Mouse (Mus musculus) lung, postnatal 0 days (tissue): Measurements from ENCODE around the gene Impdh1. TPM values are rescaled to one million over a fixed set of nuclear protein-coding genes. Genes with fewer than 3 reads are reported as not detected.
A peak's percentile ranks its signal among the peaks of the same experiment; 100 is the strongest.

Experiments used
- ATAC-seq: fragments of 200-750 bp; cut with Nextera tagmentation; 2 replicates; pipeline ENCODE4 v1.8.0; 2017; ENCODE audit warnings: moderate library complexity
- DNase-seq: peaks from one replicate; pipeline ENCODE4 v3.0.0-alpha.2; 2016; ENCODE audit warnings: low spot score
- H3K27ac ChIP-seq: fragments of 300-500 bp; sonication (generic); 2 replicates; pipeline ENCODE4 v1.5.1; 2014; ENCODE audit warnings: antibody characterized with exemption, mild to moderate bottlenecking, low read length, mixed read lengths
- H3K27me3 ChIP-seq: fragments of 300-500 bp; sonication (generic); replicated peaks from 2 replicates; pipeline ENCODE4 v1.6.1; 2014; ENCODE audit warnings: low read length, mixed read lengths; ENCODE audit not compliant: insufficient read depth
- H3K36me3 ChIP-seq: fragments of 300-500 bp; sonication (generic); 2 replicates; pipeline ENCODE4 v1.6.1; 2014; ENCODE audit warnings: low read length, mixed read lengths; ENCODE audit not compliant: insufficient read depth
- H3K4me1 ChIP-seq: fragments of 300-500 bp; sonication (generic); 2 replicates; pipeline ENCODE4 v1.6.1; 2014; ENCODE audit warnings: antibody characterized with exemption, low read depth, low read length, mixed read lengths; ENCODE audit not compliant: insufficient read depth
- H3K4me2 ChIP-seq: fragments of 300-500 bp; sonication (generic); replicated peaks from 2 replicates; pipeline ENCODE4 v1.6.1; 2014; ENCODE audit warnings: low read depth, mild to moderate bottlenecking, low read length, moderate library complexity, mixed read lengths
- H3K4me3 ChIP-seq: fragments of 300-500 bp; sonication (generic); 2 replicates; pipeline ENCODE4 v1.5.1; 2014; ENCODE audit warnings: low read depth, low read length
- H3K9ac ChIP-seq: fragments of 300-500 bp; sonication (generic); replicated peaks from 2 replicates; pipeline ENCODE4 v1.6.1; 2014; ENCODE audit warnings: low read depth, mild to moderate bottlenecking
- H3K9me3 ChIP-seq: fragments of 300-500 bp; sonication (generic); 2 replicates; pipeline ENCODE4 v1.6.1; 2016; ENCODE audit warnings: low read length, mixed read lengths
- CTCF ChIP-seq: IDR thresholded peaks from 2 replicates; pipeline ENCODE4 v1.5.1; 2016; ENCODE audit warnings: antibody characterized with exemption, mild to moderate bottlenecking
- EP300 ChIP-seq: IDR thresholded peaks from 2 replicates; pipeline ENCODE4 v1.6.1; 2016; ENCODE audit warnings: antibody characterized with exemption, mild to moderate bottlenecking, control low read depth
- WGBS: fragments of 180-500 bp; shearing (Covaris S2); extraction: QIAGEN DNeasy Blood & Tissue Kit; methylation state at CpG from one replicate; pipeline ENCODE4 v1.1.7; 2014; 5-methylcytosine and 5-hydroxymethylcytosine counted together
- polyA plus RNA-seq: library from polyadenylated mRNA; unstranded; fragments of >200 nt; fragmentation: Nextera tagmentation; extraction: Ambion mirVana; gene quantifications from 2 replicates; pipeline ENCODE4 v1.2.1, GENCODE M21; 2015

Gene Impdh1
- polyA plus RNA-seq, 1 experiment from 2014 or later, result 93.8 TPM

- WGBS, result 83% methylated on average over 9 of the region's 9 CpGs
- H3K4me1 ChIP-seq, result peaks cover 7% of the 10 kb centered on the region; the same call in 1 of the 2 replicates
- no peak overlapping the region for H3K27ac ChIP-seq
- no peaks in the 10 kb centered on the region for H3K27me3 ChIP-seq
- no peak overlapping the region for H3K4me2 ChIP-seq
- 0 out of 2 replicates have a peak, but pooled peaks cover 6% of the 10 kb centered on the region for H3K36me3 ChIP-seq
- H3K4me3 ChIP-seq, result no peak overlapping the region
- no peak for TF ChIP-seq CTCF
- no peak for TF ChIP-seq EP300
- DNase-seq, result no peak
- no peaks in the 10 kb centered on the region for H3K9me3 ChIP-seq
- no peak overlapping the region for H3K9ac ChIP-seq
- ATAC-seq, result no peak
Measured at GRCm38 (mm10) chr6:29210231-29210936, 5.8 kb downstream of the Impdh1 start.

- H3K36me3 ChIP-seq, result 0 out of 2 replicates have a peak, but pooled peaks cover 13% of the 10 kb centered on the region
- no peak overlapping the region for H3K27ac ChIP-seq
- H3K9ac ChIP-seq, result no peak overlapping the region
- H3K27me3 ChIP-seq, result no peaks in the 10 kb centered on the region
- WGBS, result 54% methylated on average over 5 of the region's 5 CpGs
- no peaks in the 10 kb centered on the region for H3K9me3 ChIP-seq
- no peak overlapping the region for H3K4me3 ChIP-seq
- H3K4me2 ChIP-seq, result no peak overlapping the region
- peaks cover 7% of the 10 kb centered on the region; the same call in 1 of the 2 replicates for H3K4me1 ChIP-seq
- DNase-seq (peak; percentile 30), ATAC-seq (no peak)
- no peak for TF ChIP-seq CTCF
- TF ChIP-seq EP300, result peak; percentile 18; the same call in 1 of the 2 replicates
Measured at GRCm38 (mm10) chr6:29208178-29208577, 8.0 kb downstream of the Impdh1 start.

- DNase-seq (no peak), ATAC-seq (no peak)
- 0 out of 2 replicates have a peak, but pooled peaks cover 18% of the 10 kb centered on the region for H3K36me3 ChIP-seq
- H3K27me3 ChIP-seq, result no peaks in the 10 kb centered on the region
- TF ChIP-seq CTCF (no peak), EP300 (no peak)
- H3K4me2 ChIP-seq, result no peak overlapping the region
- no peak overlapping the region for H3K9ac ChIP-seq
- no peak overlapping the region for H3K4me3 ChIP-seq
- H3K27ac ChIP-seq, result no peak overlapping the region
- no peaks in the 10 kb centered on the region for H3K9me3 ChIP-seq
- 80% methylated on average over 5 of the region's 5 CpGs for WGBS
- H3K4me1 ChIP-seq, result peaks cover 7% of the 10 kb centered on the region; the same call in 1 of the 2 replicates
Measured at GRCm38 (mm10) chr6:29207017-29207416, 9.1 kb downstream of the Impdh1 start.

GRCm38 (mm10) chr6:29206006-29206405 is 10.2 kb downstream of the Impdh1 start:
- TF ChIP-seq CTCF (no peak), EP300 (no peak)
- H3K4me3 ChIP-seq, result no peak overlapping the region
- WGBS, result 94% methylated on average over 10 of the region's 10 CpGs

GRCm38 (mm10) chr6:29204932-29205614 is 11.1 kb downstream of the Impdh1 start:
- no peak overlapping the region for H3K4me2 ChIP-seq
- no peak for TF ChIP-seq EP300
- TF ChIP-seq CTCF, result peak; percentile 97
- ATAC-seq (peak; percentile 44), DNase-seq (peak; percentile 86)
- no peaks in the 10 kb centered on the region for H3K9me3 ChIP-seq
- no peaks in the 10 kb centered on the region for H3K27me3 ChIP-seq
- 55% methylated on average over 15 of the region's 15 CpGs for WGBS
- H3K36me3 ChIP-seq, result 0 out of 2 replicates have a peak, but pooled peaks cover 19% of the 10 kb centered on the region
- H3K4me1 ChIP-seq, result no peaks in the 10 kb centered on the region
- no peak overlapping the region for H3K27ac ChIP-seq
- no peak overlapping the region for H3K4me3 ChIP-seq
- no peak overlapping the region for H3K9ac ChIP-seq

More at GRCm38 (mm10) chr6:29206006-29206405, 10.2 kb downstream of the Impdh1 start:
- no peak overlapping the region for H3K4me2 ChIP-seq
- ATAC-seq (no peak), DNase-seq (no peak)
- H3K36me3 ChIP-seq, result 0 out of 2 replicates have a peak, but pooled peaks cover 19% of the 10 kb centered on the region
- no peak overlapping the region for H3K27ac ChIP-seq
- no peaks in the 10 kb centered on the region for H3K9me3 ChIP-seq
- H3K27me3 ChIP-seq, result no peaks in the 10 kb centered on the region
- H3K4me1 ChIP-seq, result peaks cover under 1% of the 10 kb centered on the region; the same call in 1 of the 2 replicates
- H3K9ac ChIP-seq, result no peak overlapping the region

GRCm38 (mm10) chr6:29203861-29204585 is 12.1 kb downstream of the Impdh1 start:
- DNase-seq (no peak), ATAC-seq (no peak)
- Histone ChIP-seq H3K9me3 (no peaks in the 10 kb centered on the region), H3K36me3 (0 out of 2 replicates have a peak, but pooled peaks cover 19% of the 10 kb centered on the region), H3K4me2 (no peak overlapping the region), H3K4me1 (no peaks in the 10 kb centered on the region), H3K27me3 (no peaks in the 10 kb centered on the region), H3K9ac (no peak overlapping the region), H3K27ac (no peak overlapping the region), H3K4me3 (no peak overlapping the region)
- no peak for TF ChIP-seq EP300
- no peak for TF ChIP-seq CTCF
- 75% methylated on average over 6 of the region's 6 CpGs for WGBS
